Mouse (Mus musculus) embryo, embryonic 11.5 days (tissue): ENCODE results near the gene Pdx1.

Experiments used
- DNase-seq: peaks from one replicate; pipeline ENCODE4 v3.0.0-alpha.2; 2012; ENCODE audit warnings: low read depth, low spot score

Gene Pdx1

GRCm38 (mm10) chr5:147308451-147308850 is 38.7 kb downstream of the Pdx1 start:
- DNase-seq = no peak

- no peak for DNase-seq
These were observed 40.0 kb downstream of the Pdx1 start for GRCm38 (mm10) chr5:147309786-147310185.

GRCm38 (mm10) chr5:147312830-147313685 is 43.3 kb downstream of the Pdx1 start:
- no peak for DNase-seq

- DNase-seq = no peak
These were observed 45.1 kb downstream of the Pdx1 start for GRCm38 (mm10) chr5:147314646-147315431.

GRCm38 (mm10) chr5:147315432-147316075 is 45.8 kb downstream of the Pdx1 start:
- no peak for DNase-seq

- no peak for DNase-seq
These were observed 47.6 kb downstream of the Pdx1 start for GRCm38 (mm10) chr5:147317321-147317720.

GRCm38 (mm10) chr5:147317991-147318390 is 48.2 kb downstream of the Pdx1 start:
- DNase-seq = no peak

- DNase-seq = peak; percentile 57
These were observed 49.9 kb downstream of the Pdx1 start for GRCm38 (mm10) chr5:147319653-147320052.

GRCm38 (mm10) chr5:147322183-147322582 is 52.4 kb downstream of the Pdx1 start, which contains the start of gene Urad:
Gene Urad, minus strand, starts transcription at chr5:147322440.
- DNase-seq = no peak

GRCm38 (mm10) chr5:147323237-147323917 is 53.6 kb downstream of the Pdx1 start:
- no peak for DNase-seq
